Mouse (Mus musculus) MEL (cell line): ENCODE data around the gene Tcea2.

ENCODE experiments used
- CTCF ChIP-seq, 3 experiments: IDR thresholded peaks in 2 of 3; conservative IDR thresholded peaks in 1 of 3; 2 replicates each; pipeline ENCODE4 v1.5.1; 2011 to 2012; ENCODE audit warnings: low read length in 3 of 3, low read depth in 2 of 3, mild to moderate bottlenecking in 2 of 3, improper control_type of control experiment in 1 of 3, inconsistent platforms in 1 of 3, mixed read lengths in 1 of 3, moderate library complexity in 1 of 3; ENCODE audit not compliant: control insufficient read depth in 1 of 3, insufficient read depth in 1 of 3, poor library complexity in 1 of 3, severe bottlenecking in 1 of 3
- E2F4 ChIP-seq: IDR thresholded peaks from 2 replicates; pipeline ENCODE4 v1.6.1; 2011; ENCODE audit warnings: low read depth, low read length, improper control_type of control experiment, borderline replicate concordance
- GATA1 ChIP-seq: IDR thresholded peaks from 2 replicates; pipeline ENCODE4 v1.6.1; 2011; ENCODE audit warnings: low read depth, low read length, improper control_type of control experiment
- MAX ChIP-seq: IDR thresholded peaks from 2 replicates; pipeline ENCODE4 v1.6.1; 2011; ENCODE audit warnings: low read length, improper control_type of control experiment
- MAZ ChIP-seq: IDR thresholded peaks from 2 replicates; pipeline ENCODE4 v1.6.1; 2012; ENCODE audit warnings: low read depth, mild to moderate bottlenecking, inconsistent platforms, low read length, improper control_type of control experiment
- UBTF ChIP-seq: IDR thresholded peaks from 2 replicates; pipeline ENCODE4 v1.6.1; 2012; ENCODE audit warnings: low read depth, mild to moderate bottlenecking, inconsistent platforms, low read length, improper control_type of control experiment, moderate library complexity, borderline replicate concordance; ENCODE audit not compliant: insufficient read depth
- ZMIZ1 ChIP-seq: IDR thresholded peaks from 2 replicates; pipeline ENCODE4 v1.6.1; 2012; ENCODE audit warnings: low read depth, mild to moderate bottlenecking, inconsistent platforms, low read length, improper control_type of control experiment, moderate library complexity

- TF ChIP-seq MAX: no peak
- TF ChIP-seq CTCF (IDR thresholded peaks at IDR 0.05 in 2 of 3, conservative IDR thresholded peaks at IDR 0.05 in 1 of 3; ENCODE audit: control insufficient read depth in 1 of 3, insufficient read depth in 1 of 3, low read depth in 2 of 3, low read length in 3 of 3, poor library complexity in 1 of 3, severe bottlenecking in 1 of 3): no peak
- no peak for TF ChIP-seq E2F4
- no peak for TF ChIP-seq MAZ
- TF ChIP-seq GATA1: no peak
- no peak for TF ChIP-seq ZMIZ1
- TF ChIP-seq UBTF: no peak
Observed at GRCm38 (mm10) chr2:181677755-181678098, 2.4 kb upstream of the Tcea2 start.
